Mouse (Mus musculus) myocyte (in vitro differentiated cells): ENCODE measurements at regions not wholly inside any gene's neighbourhood (a gene's known extent, or its start where the extent isn't known, plus 50 kb on each side); places are given as distances from the start of the nearest gene placed in this dataset.

Experiments
- H3K27me3 ChIP-seq: one replicate; pipeline ENCODE4 v1.6.1; 2011; ENCODE audit not compliant: control insufficient read depth, insufficient read depth, insufficient read length
- H3K36me3 ChIP-seq: one replicate; pipeline ENCODE4 v1.6.1; 2011; ENCODE audit not compliant: control insufficient read depth, insufficient read depth
- H3K4me2 ChIP-seq: one replicate; pipeline ENCODE4 v1.6.1; 2011; ENCODE audit warnings: low read depth, control low read depth
- H3K4me3 ChIP-seq: one replicate; pipeline ENCODE4 v1.5.1; 2011; ENCODE audit warnings: mild to moderate bottlenecking, control low read depth, moderate library complexity
- H3K79me2 ChIP-seq: one replicate; pipeline ENCODE4 v1.6.1; 2011; ENCODE audit not compliant: control insufficient read depth, insufficient read depth
- H3ac ChIP-seq: one replicate; pipeline ENCODE4 v1.6.1; 2011; ENCODE audit not compliant: control insufficient read depth, insufficient read length
- CEBPB ChIP-seq: IDR thresholded peaks from 2 replicates; pipeline ENCODE4 v1.6.1; 2011; ENCODE audit warnings: mild to moderate bottlenecking, moderate library complexity; ENCODE audit not compliant: poor library complexity, insufficient read depth, severe bottlenecking
- E2F4 ChIP-seq: IDR thresholded peaks from one replicate; pipeline ENCODE4 v1.6.1; 2011; ENCODE audit warnings: mild to moderate bottlenecking, control low read depth, moderate library complexity; ENCODE audit not compliant: insufficient read depth
- MAX ChIP-seq: IDR thresholded peaks from one replicate; pipeline ENCODE4 v1.6.1; 2011; ENCODE audit warnings: low read depth, mild to moderate bottlenecking, control low read depth
- MYOD1 ChIP-seq, 3 experiments: IDR thresholded peaks; one replicate each; pipeline ENCODE4 v1.6.1; 2011; ENCODE audit warnings: control low read depth in 2 of 3, low read depth in 2 of 3, mild to moderate bottlenecking in 2 of 3, moderate library complexity in 1 of 3; ENCODE audit not compliant: insufficient read length in 2 of 3, control insufficient read depth in 1 of 3
- MYOG ChIP-seq, 3 experiments: IDR thresholded peaks; one replicate each; pipeline ENCODE4 v1.6.1; 2011; ENCODE audit warnings: control low read depth in 2 of 3, low read depth in 2 of 3, mild to moderate bottlenecking in 2 of 3; ENCODE audit not compliant: insufficient read length in 2 of 3, control insufficient read depth in 1 of 3, insufficient read depth in 1 of 3
- POLR2A ChIP-seq: IDR thresholded peaks from one replicate; pipeline ENCODE4 v1.6.1; 2011; ENCODE audit warnings: low read depth, mild to moderate bottlenecking, control low read depth, moderate library complexity; ENCODE audit not compliant: insufficient read length
- POLR2AphosphoS2 ChIP-seq: IDR thresholded peaks from one replicate; pipeline ENCODE4 v1.6.1; 2011; ENCODE audit warnings: low read depth, control low read depth; ENCODE audit not compliant: insufficient read length
- REST ChIP-seq: IDR thresholded peaks from one replicate; pipeline ENCODE4 v1.6.1; 2011; ENCODE audit warnings: mild to moderate bottlenecking, control low read depth, moderate library complexity; ENCODE audit not compliant: insufficient read depth, insufficient read length
- SRF ChIP-seq: IDR thresholded peaks from one replicate; pipeline ENCODE4 v1.6.1; 2011; ENCODE audit warnings: low read depth; ENCODE audit not compliant: control insufficient read depth, insufficient read length
- TCF12 ChIP-seq: IDR thresholded peaks from one replicate; pipeline ENCODE4 v1.6.1; 2011; ENCODE audit warnings: mild to moderate bottlenecking, control low read depth; ENCODE audit not compliant: poor library complexity, insufficient read depth, severe bottlenecking
- TCF3 ChIP-seq: IDR thresholded peaks from one replicate; pipeline ENCODE4 v1.6.1; 2011; ENCODE audit warnings: low read depth, control low read depth; ENCODE audit not compliant: insufficient read length
- USF1 ChIP-seq: IDR thresholded peaks from one replicate; pipeline ENCODE4 v1.6.1; 2011; ENCODE audit warnings: low read depth, mild to moderate bottlenecking, control low read depth, moderate library complexity

DNA sequence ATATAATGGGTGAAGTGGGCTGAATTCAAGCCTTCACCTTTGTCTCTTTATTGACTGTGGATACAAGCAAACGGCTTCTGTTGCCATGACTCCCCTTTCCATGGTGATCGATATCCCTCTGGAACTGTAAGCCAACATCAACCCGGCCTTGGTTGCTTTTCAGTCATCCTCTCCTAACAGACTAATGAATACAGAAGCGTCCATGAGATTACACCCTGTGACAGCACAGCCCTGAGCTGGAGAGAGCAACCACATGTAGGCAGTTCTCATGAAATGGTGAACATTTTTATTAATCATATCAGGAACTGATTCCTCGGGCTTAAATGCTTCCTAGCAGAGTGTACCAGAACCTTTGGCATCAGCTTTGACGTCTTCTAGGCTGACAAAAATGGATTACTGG lies 63.7 kb downstream of the Cartpt start:
- Histone ChIP-seq H3K27me3 (no peaks in the 10 kb centered on the region), H3K79me2 (no peaks in the 10 kb centered on the region), H3K36me3 (no peaks in the 10 kb centered on the region), H3K4me3 (no peak overlapping the region), H3K4me2 (no peak overlapping the region), H3ac (no peak overlapping the region)
- TF ChIP-seq USF1: no peak
- no peak for TF ChIP-seq E2F4
- TF ChIP-seq CEBPB: no peak
- no peak for TF ChIP-seq MYOG (IDR thresholded peaks at IDR 0.05; ENCODE audit: control insufficient read depth in 1 of 3, insufficient read depth in 1 of 3, insufficient read length in 2 of 3, low read depth in 2 of 3)
- TF ChIP-seq MYOD1 (IDR thresholded peaks at IDR 0.05; ENCODE audit: control insufficient read depth in 1 of 3, insufficient read length in 2 of 3, low read depth in 2 of 3): no peak
- TF ChIP-seq TCF12: no peak
- no peak for TF ChIP-seq TCF3
- TF ChIP-seq REST: no peak
- no peak for TF ChIP-seq POLR2AphosphoS2
- no peak for TF ChIP-seq POLR2A
- TF ChIP-seq SRF: no peak
- no peak for TF ChIP-seq MAX

DNA sequence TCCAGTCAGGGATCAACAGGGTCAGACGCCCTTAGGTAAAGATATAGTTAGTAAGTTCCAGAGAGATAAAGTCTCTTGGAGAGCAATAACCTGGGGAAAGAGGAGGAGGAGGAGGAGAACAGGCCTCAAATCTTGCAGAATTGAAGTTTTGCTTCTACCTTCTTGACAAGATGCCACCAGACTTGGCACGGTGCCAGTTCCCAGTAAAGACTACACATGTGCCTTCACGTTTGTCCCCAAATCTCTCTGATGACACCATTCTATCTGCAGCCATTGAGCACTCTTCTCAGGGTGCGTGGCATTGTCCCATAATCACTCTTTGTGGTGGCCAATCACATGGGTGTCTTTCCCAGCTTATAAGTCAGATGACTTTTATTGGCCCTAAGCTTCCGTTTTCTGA lies 64.3 kb downstream of the Cartpt start:
- Histone ChIP-seq H3K79me2 (no peaks in the 10 kb centered on the region), H3K4me2 (no peak overlapping the region), H3K4me3 (no peak overlapping the region), H3K27me3 (no peaks in the 10 kb centered on the region), H3ac (no peak overlapping the region), H3K36me3 (no peaks in the 10 kb centered on the region)
- no peak for TF ChIP-seq MYOG (IDR thresholded peaks at IDR 0.05; ENCODE audit: control insufficient read depth in 1 of 3, insufficient read depth in 1 of 3, insufficient read length in 2 of 3, low read depth in 2 of 3)
- TF ChIP-seq MYOD1 (IDR thresholded peaks at IDR 0.05; ENCODE audit: control insufficient read depth in 1 of 3, insufficient read length in 2 of 3, low read depth in 2 of 3): no peak
- no peak for TF ChIP-seq USF1
- TF ChIP-seq POLR2A: no peak

GRCm38 (mm10) chr13:99835518-99835917 lies 65.4 kb downstream of the Cartpt start:
- Histone ChIP-seq H3K4me2 (no peak overlapping the region), H3K79me2 (no peaks in the 10 kb centered on the region), H3ac (no peak overlapping the region), H3K4me3 (no peak overlapping the region), H3K27me3 (no peaks in the 10 kb centered on the region), H3K36me3 (no peaks in the 10 kb centered on the region)
- TF ChIP-seq TCF3: no peak
- no peak for TF ChIP-seq SRF
- no peak for TF ChIP-seq CEBPB
- TF ChIP-seq E2F4: no peak
- TF ChIP-seq POLR2AphosphoS2: no peak
- no peak for TF ChIP-seq POLR2A
- no peak for TF ChIP-seq REST

- H3ac ChIP-seq: no peak overlapping the region
- H3K79me2 ChIP-seq: no peaks in the 10 kb centered on the region
- H3K4me3 ChIP-seq: no peak overlapping the region
- H3K4me2 ChIP-seq: no peak overlapping the region
- TF ChIP-seq CEBPB (no peak), MYOD1 (IDR thresholded peaks at IDR 0.05; ENCODE audit: control insufficient read depth in 1 of 3, insufficient read length in 2 of 3, low read depth in 2 of 3) (no peak), MAX (no peak), SRF (no peak), MYOG (IDR thresholded peaks at IDR 0.05; ENCODE audit: control insufficient read depth in 1 of 3, insufficient read depth in 1 of 3, insufficient read length in 2 of 3, low read depth in 2 of 3) (no peak), E2F4 (no peak), POLR2A (no peak), POLR2AphosphoS2 (no peak), REST (no peak), USF1 (no peak), TCF12 (no peak), TCF3 (no peak)
- H3K27me3 ChIP-seq: no peaks in the 10 kb centered on the region
- H3K36me3 ChIP-seq: no peaks in the 10 kb centered on the region
Measured at GRCm38 (mm10) chr13:99830080-99830724, 70.7 kb downstream of the Cartpt start.

GRCm38 (mm10) chr13:99827573-99827972 lies 73.3 kb downstream of the Cartpt start:
- Histone ChIP-seq H3ac (no peak overlapping the region), H3K27me3 (no peaks in the 10 kb centered on the region), H3K4me2 (no peak overlapping the region), H3K4me3 (no peak overlapping the region), H3K36me3 (no peaks in the 10 kb centered on the region), H3K79me2 (no peaks in the 10 kb centered on the region)
- no peak for TF ChIP-seq E2F4
- TF ChIP-seq CEBPB: no peak
- no peak for TF ChIP-seq POLR2A
- peak; percentile 53 for TF ChIP-seq USF1
- no peak for TF ChIP-seq REST
